Mouse (Mus musculus) myocyte (in vitro differentiated cells): ENCODE measurements around the gene Usp31. TPM values are rescaled to one million over a fixed set of nuclear protein-coding genes. Genes with fewer than 3 reads are reported as not detected.

Experiments used
- H3K27me3 ChIP-seq: one replicate; pipeline ENCODE4 v1.6.1; 2011; ENCODE audit not compliant: control insufficient read depth, insufficient read depth, insufficient read length
- H3K36me3 ChIP-seq: one replicate; pipeline ENCODE4 v1.6.1; 2011; ENCODE audit not compliant: control insufficient read depth, insufficient read depth
- H3K4me2 ChIP-seq: one replicate; pipeline ENCODE4 v1.6.1; 2011; ENCODE audit warnings: low read depth, control low read depth
- H3K4me3 ChIP-seq: one replicate; pipeline ENCODE4 v1.5.1; 2011; ENCODE audit warnings: mild to moderate bottlenecking, control low read depth, moderate library complexity
- H3K79me2 ChIP-seq: one replicate; pipeline ENCODE4 v1.6.1; 2011; ENCODE audit not compliant: control insufficient read depth, insufficient read depth
- H3ac ChIP-seq: one replicate; pipeline ENCODE4 v1.6.1; 2011; ENCODE audit not compliant: control insufficient read depth, insufficient read length
- CEBPB ChIP-seq: IDR thresholded peaks from 2 replicates; pipeline ENCODE4 v1.6.1; 2011; ENCODE audit warnings: mild to moderate bottlenecking, moderate library complexity; ENCODE audit not compliant: poor library complexity, insufficient read depth, severe bottlenecking
- E2F4 ChIP-seq: IDR thresholded peaks from one replicate; pipeline ENCODE4 v1.6.1; 2011; ENCODE audit warnings: mild to moderate bottlenecking, control low read depth, moderate library complexity; ENCODE audit not compliant: insufficient read depth
- MAX ChIP-seq: IDR thresholded peaks from one replicate; pipeline ENCODE4 v1.6.1; 2011; ENCODE audit warnings: low read depth, mild to moderate bottlenecking, control low read depth
- MYOD1 ChIP-seq, 3 experiments: IDR thresholded peaks; one replicate each; pipeline ENCODE4 v1.6.1; 2011; ENCODE audit warnings: control low read depth in 2 of 3, low read depth in 2 of 3, mild to moderate bottlenecking in 2 of 3, moderate library complexity in 1 of 3; ENCODE audit not compliant: insufficient read length in 2 of 3, control insufficient read depth in 1 of 3
- MYOG ChIP-seq, 3 experiments: IDR thresholded peaks; one replicate each; pipeline ENCODE4 v1.6.1; 2011; ENCODE audit warnings: control low read depth in 2 of 3, low read depth in 2 of 3, mild to moderate bottlenecking in 2 of 3; ENCODE audit not compliant: insufficient read length in 2 of 3, control insufficient read depth in 1 of 3, insufficient read depth in 1 of 3
- POLR2A ChIP-seq: IDR thresholded peaks from one replicate; pipeline ENCODE4 v1.6.1; 2011; ENCODE audit warnings: low read depth, mild to moderate bottlenecking, control low read depth, moderate library complexity; ENCODE audit not compliant: insufficient read length
- POLR2AphosphoS2 ChIP-seq: IDR thresholded peaks from one replicate; pipeline ENCODE4 v1.6.1; 2011; ENCODE audit warnings: low read depth, control low read depth; ENCODE audit not compliant: insufficient read length
- REST ChIP-seq: IDR thresholded peaks from one replicate; pipeline ENCODE4 v1.6.1; 2011; ENCODE audit warnings: mild to moderate bottlenecking, control low read depth, moderate library complexity; ENCODE audit not compliant: insufficient read depth, insufficient read length
- SRF ChIP-seq: IDR thresholded peaks from one replicate; pipeline ENCODE4 v1.6.1; 2011; ENCODE audit warnings: low read depth; ENCODE audit not compliant: control insufficient read depth, insufficient read length
- TCF12 ChIP-seq: IDR thresholded peaks from one replicate; pipeline ENCODE4 v1.6.1; 2011; ENCODE audit warnings: mild to moderate bottlenecking, control low read depth; ENCODE audit not compliant: poor library complexity, insufficient read depth, severe bottlenecking
- TCF3 ChIP-seq: IDR thresholded peaks from one replicate; pipeline ENCODE4 v1.6.1; 2011; ENCODE audit warnings: low read depth, control low read depth; ENCODE audit not compliant: insufficient read length
- USF1 ChIP-seq: IDR thresholded peaks from one replicate; pipeline ENCODE4 v1.6.1; 2011; ENCODE audit warnings: low read depth, mild to moderate bottlenecking, control low read depth, moderate library complexity
- polyA plus RNA-seq: library from polyadenylated mRNA; unstranded; fragments of >200 nt; fragmentation: generic; extraction: Trizol; gene quantifications from one replicate; pipeline ENCODE4 v1.2.1, GENCODE M21; 2012; ENCODE audit warnings: missing spikeins

Gene Usp31
- polyA plus RNA-seq, 1 experiment = 3.6 TPM

- H3ac ChIP-seq = no peak overlapping the region
- no peaks in the 10 kb centered on the region for H3K79me2 ChIP-seq
- TF ChIP-seq USF1 = no peak
- no peak for TF ChIP-seq CEBPB
- TF ChIP-seq TCF3 = no peak
- TF ChIP-seq MAX = no peak
- no peak for TF ChIP-seq REST
- no peak for TF ChIP-seq SRF
- no peak for TF ChIP-seq MYOD1 (IDR thresholded peaks at IDR 0.05; ENCODE audit: control insufficient read depth in 1 of 3, insufficient read length in 2 of 3, low read depth in 2 of 3)
- TF ChIP-seq TCF12 = no peak
- TF ChIP-seq MYOG (IDR thresholded peaks at IDR 0.05; ENCODE audit: control insufficient read depth in 1 of 3, insufficient read depth in 1 of 3, insufficient read length in 2 of 3, low read depth in 2 of 3) = no peak
- no peak for TF ChIP-seq E2F4
- TF ChIP-seq POLR2AphosphoS2 = no peak
- no peak for TF ChIP-seq POLR2A
- no peak overlapping the region for H3K4me2 ChIP-seq
- peaks cover 19% of the 10 kb centered on the region for H3K36me3 ChIP-seq
- H3K4me3 ChIP-seq = no peak overlapping the region
- H3K27me3 ChIP-seq = no peaks in the 10 kb centered on the region
Observed at GRCm38 (mm10) chr7:121650724-121651123, 56.3 kb downstream of the Usp31 start.

GRCm38 (mm10) chr7:121640998-121641762 lies 65.9 kb downstream of the Usp31 start:
- Histone ChIP-seq H3K27me3 (no peaks in the 10 kb centered on the region), H3K36me3 (no peaks in the 10 kb centered on the region), H3ac (no peak overlapping the region), H3K4me3 (no peak overlapping the region), H3K4me2 (no peak overlapping the region), H3K79me2 (no peaks in the 10 kb centered on the region)
- TF ChIP-seq REST (no peak), POLR2A (no peak), POLR2AphosphoS2 (no peak), SRF (no peak), TCF3 (no peak), MYOG (IDR thresholded peaks at IDR 0.05; ENCODE audit: control insufficient read depth in 1 of 3, insufficient read depth in 1 of 3, insufficient read length in 2 of 3, low read depth in 2 of 3) (no peak), MYOD1 (IDR thresholded peaks at IDR 0.05; ENCODE audit: control insufficient read depth in 1 of 3, insufficient read length in 2 of 3, low read depth in 2 of 3) (no peak), E2F4 (no peak), MAX (no peak), USF1 (no peak), CEBPB (no peak), TCF12 (no peak)

- no peaks in the 10 kb centered on the region for H3K36me3 ChIP-seq
- no peaks in the 10 kb centered on the region for H3K79me2 ChIP-seq
- no peaks in the 10 kb centered on the region for H3K27me3 ChIP-seq
- H3K4me3 ChIP-seq = no peak overlapping the region
- H3K4me2 ChIP-seq = no peak overlapping the region
- H3ac ChIP-seq = no peak overlapping the region
- TF ChIP-seq MYOD1 (IDR thresholded peaks at IDR 0.05; ENCODE audit: control insufficient read depth in 1 of 3, insufficient read length in 2 of 3, low read depth in 2 of 3) (no peak), SRF (no peak), POLR2AphosphoS2 (no peak), MAX (no peak), POLR2A (no peak), TCF12 (no peak)
Observed at GRCm38 (mm10) chr7:121636732-121637131, 70.3 kb downstream of the Usp31 start.

- Histone ChIP-seq H3K27me3 (no peaks in the 10 kb centered on the region), H3K79me2 (no peaks in the 10 kb centered on the region), H3K36me3 (no peaks in the 10 kb centered on the region), H3K4me2 (no peak overlapping the region), H3K4me3 (no peak overlapping the region), H3ac (no peak overlapping the region)
- TF ChIP-seq POLR2AphosphoS2 = no peak
- no peak for TF ChIP-seq SRF
- no peak for TF ChIP-seq POLR2A
- no peak for TF ChIP-seq MYOG (IDR thresholded peaks at IDR 0.05; ENCODE audit: control insufficient read depth in 1 of 3, insufficient read depth in 1 of 3, insufficient read length in 2 of 3, low read depth in 2 of 3)
- TF ChIP-seq REST = no peak
- TF ChIP-seq MAX = no peak
- no peak for TF ChIP-seq MYOD1 (IDR thresholded peaks at IDR 0.05; ENCODE audit: control insufficient read depth in 1 of 3, insufficient read length in 2 of 3, low read depth in 2 of 3)
- no peak for TF ChIP-seq CEBPB
- no peak for TF ChIP-seq E2F4
- TF ChIP-seq TCF12 = no peak
- no peak for TF ChIP-seq TCF3
- TF ChIP-seq USF1 = no peak
Observed at GRCm38 (mm10) chr7:121634236-121634635, 72.8 kb downstream of the Usp31 start.
